Mouse (Mus musculus) liver, embryonic 14.5 days (tissue): ENCODE measurements around the gene Tmem87b.

ENCODE experiments used
- CTCF ChIP-seq: IDR thresholded peaks from 2 replicates; pipeline ENCODE4 v1.5.1; 2016; ENCODE audit warnings: antibody characterized with exemption, low read depth, control low read depth
- EP300 ChIP-seq: IDR thresholded peaks from 2 replicates; pipeline ENCODE4 v1.6.1; 2016; ENCODE audit warnings: antibody characterized with exemption, low read depth

DNA sequence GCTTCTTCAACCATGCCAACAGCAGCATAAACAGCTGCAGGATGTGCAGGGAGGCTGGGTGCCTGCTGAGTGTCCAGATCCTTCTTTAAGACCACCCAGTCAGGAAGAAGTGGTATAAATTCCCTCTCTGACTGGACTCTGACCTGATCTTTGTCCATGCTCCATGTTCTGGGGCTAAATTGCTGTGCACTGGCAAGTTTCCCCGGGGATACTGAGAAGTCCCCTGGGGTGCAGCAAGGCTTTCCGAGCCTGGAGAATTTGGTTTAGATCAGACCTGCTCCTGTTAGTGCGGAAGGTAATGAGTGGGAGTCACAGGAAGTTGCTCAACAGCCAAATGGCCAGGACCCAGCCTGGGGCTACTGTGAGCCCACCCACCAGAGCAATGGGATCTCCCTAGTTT is 47.1 kb downstream of the Tmem87b start:
- TF ChIP-seq CTCF (no peak), EP300 (no peak)
